Mouse (Mus musculus) Patski (cell line): ENCODE measurements around the gene Tnfaip1. TPM values are rescaled to one million over a fixed set of nuclear protein-coding genes. Genes with fewer than 3 reads are reported as not detected.

Experiments used
- ATAC-seq: fragments of 100-300 bp; one replicate; pipeline ENCODE4 v1.8.0; 2021
- CTCF ChIA-PET: fragments of 350-600 bp; sonication (Branson Sonifier 250); formaldehyde crosslinking; loops from one replicate; lab custom pipeline; 2022; ENCODE audit warnings: inconsistent platforms; lab: Charles Lee
- POLR2A ChIA-PET: fragments of 350-600 bp; sonication (Branson Sonifier 250); formaldehyde crosslinking; loops from one replicate; lab custom pipeline; 2022; ENCODE audit warnings: antibody characterized with exemption, inconsistent platforms; lab: Charles Lee
- DNase-seq: peaks from one replicate; pipeline ENCODE4 v3.0.0-alpha.2; 2011; ENCODE audit warnings: low read depth, low spot score
- H3K27me3 ChIP-seq: fragments of 371-371 bp; one replicate; pipeline ENCODE4 v1.5.1; 2021
- CTCF ChIP-seq: fragments of 100-300 bp; IDR thresholded peaks from one replicate; pipeline ENCODE4 v1.5.1; 2021
- in situ Hi-C: fragments of 300-500 bp; cut with MboI; formaldehyde crosslinking; loops from 3 replicates; pipeline ENCODE4 v1.11.1; 2018; ENCODE audit warnings: low pct_unique_long_range_greater_than_20kb, mixed read lengths
- polyA plus RNA-seq: library from polyadenylated mRNA; unstranded; gene quantifications from one replicate; pipeline ENCODE4 v1.2.3, GENCODE M21; 2021

The Tnfaip1 gene
- polyA plus RNA-seq, 1 experiment from 2014 or later = 68.3 TPM

- no peak for DNase-seq
- ATAC-seq = no peak
- in situ Hi-C loops = loop anchor here (5.0 to 10.0 kb wide), 2 partner anchors 267 to 394 kb away; partner anchors contain the start of gene Lyrm9
- TF ChIP-seq CTCF = peak; percentile 92
- no peaks in the 10 kb centered on the region for H3K27me3 ChIP-seq
- ChIA-PET POLR2A (no interaction called here), CTCF (interaction anchor here (0.8 to 1.5 kb wide), 8 partner anchors 9 to 273 kb away, joined by 3 to 6 read pairs (median 4); partner anchors contain the start of gene Lyrm9)
Measured at GRCm38 (mm10) chr11:78560447-78560846, 24.3 kb upstream of the Tnfaip1 start.

- DNase-seq = no peak
Measured at GRCm38 (mm10) chr11:78557241-78557640, 21.1 kb upstream of the Tnfaip1 start.

GRCm38 (mm10) chr11:78556070-78556469 is 19.9 kb upstream of the Tnfaip1 start:
- ChIA-PET POLR2A (no interaction called here), CTCF (interaction anchor here (2.5 kb wide), 1 partner anchor 10 kb away, joined by 7 read pairs; no protein-coding TSS in a partner anchor)
- H3K27me3 ChIP-seq = no peaks in the 10 kb centered on the region
- in situ Hi-C loops = no loop called here
- ATAC-seq (no peak), DNase-seq (no peak)
- TF ChIP-seq CTCF = no peak

More at GRCm38 (mm10) chr11:78557241-78557640, 21.1 kb upstream of the Tnfaip1 start:
- POLR2A ChIA-PET = no interaction called here
- CTCF ChIA-PET = interaction anchor here (1.3 kb wide), 1 partner anchor 11 kb away, joined by 3 read pairs; no protein-coding TSS in a partner anchor
- in situ Hi-C loops = no loop called here
- TF ChIP-seq CTCF = peak; percentile 40
- no peak for ATAC-seq
- H3K27me3 ChIP-seq = no peaks in the 10 kb centered on the region

- ChIA-PET CTCF (interaction anchor here (2.5 kb wide), 1 partner anchor 10 kb away, joined by 7 read pairs; no protein-coding TSS in a partner anchor), POLR2A (interaction anchor here (0.9 kb wide), 1 partner anchor 9 kb away, joined by 3 read pairs; no protein-coding TSS in a partner anchor)
- no peaks in the 10 kb centered on the region for H3K27me3 ChIP-seq
- ATAC-seq (no peak), DNase-seq (no peak)
- no peak for TF ChIP-seq CTCF
- in situ Hi-C loops = no loop called here
Measured at GRCm38 (mm10) chr11:78555623-78556022, 19.5 kb upstream of the Tnfaip1 start.

GRCm38 (mm10) chr11:78551059-78551398 is 14.9 kb upstream of the Tnfaip1 start:
- CTCF ChIA-PET = no interaction called here
- ATAC-seq (no peak), DNase-seq (no peak)
- H3K27me3 ChIP-seq = no peaks in the 10 kb centered on the region
- in situ Hi-C loops = no loop called here
- TF ChIP-seq CTCF = no peak
- POLR2A ChIA-PET = interaction anchor here (1.0 kb wide), 1 partner anchor 62 kb away, joined by 3 read pairs; no protein-coding TSS in a partner anchor

- in situ Hi-C loops = no loop called here
- ATAC-seq (peak; percentile 94), DNase-seq (peak; percentile 75)
- TF ChIP-seq CTCF = no peak
- POLR2A ChIA-PET = interaction anchor here (1.0 kb wide), 1 partner anchor 62 kb away, joined by 3 read pairs; no protein-coding TSS in a partner anchor
- H3K27me3 ChIP-seq = no peaks in the 10 kb centered on the region
- CTCF ChIA-PET = no interaction called here
Measured at GRCm38 (mm10) chr11:78550168-78551058, 14.3 kb upstream of the Tnfaip1 start, which contains the start of gene Tmem97. Tmem97 (minus strand) TSS chr11:78550777.

- in situ Hi-C loops = no loop called here
Measured at GRCm38 (mm10) chr11:78549491-78549987, 13.4 kb upstream of the Tnfaip1 start.

GRCm38 (mm10) chr11:78547718-78548460 is 11.8 kb upstream of the Tnfaip1 start:
- CTCF ChIA-PET = interaction anchor here (1.3 kb wide), 1 partner anchor 13 kb away, joined by 4 read pairs; no protein-coding TSS in a partner anchor
- POLR2A ChIA-PET = interaction anchor here (1.3 kb wide), 2 partner anchors 9 to 78 kb away, joined by 3 to 4 read pairs; no protein-coding TSS in a partner anchor
- no peak for ATAC-seq
- H3K27me3 ChIP-seq = no peaks in the 10 kb centered on the region
- TF ChIP-seq CTCF = no peak
- no peak for DNase-seq
- in situ Hi-C loops = no loop called here

More at GRCm38 (mm10) chr11:78549491-78549987, 13.4 kb upstream of the Tnfaip1 start:
- DNase-seq = no peak
- POLR2A ChIA-PET = no interaction called here
- no peak for ATAC-seq
- TF ChIP-seq CTCF = no peak
- CTCF ChIA-PET = no interaction called here
- no peaks in the 10 kb centered on the region for H3K27me3 ChIP-seq

- ChIA-PET CTCF (interaction anchor here (0.8 to 1.8 kb wide), 6 partner anchors 9 to 283 kb away, joined by 3 to 7 read pairs (median 3); partner anchors contain the start of gene Vtn), POLR2A (no interaction called here)
- ATAC-seq (no peak), DNase-seq (no peak)
- in situ Hi-C loops = no loop called here
- no peak for TF ChIP-seq CTCF
- no peaks in the 10 kb centered on the region for H3K27me3 ChIP-seq
Measured at GRCm38 (mm10) chr11:78545181-78545580, 9.0 kb upstream of the Tnfaip1 start.
